Mouse (Mus musculus): ENCODE measurements around the gene Olfr1012. TPM values are rescaled to one million over a fixed set of nuclear protein-coding genes. Genes with fewer than 3 reads are reported as not detected.

Olfr1012 gene
- not detected for polyA plus RNA-seq (2014; fragmentation: Illumina TruSeq; extraction: RNeasy Lipid Tissue Mini Kit (QIAGEN cat#74804); ENCODE audit: insufficient read depth, low read depth, low replicate concordance)

GRCm38 (mm10) chr2:85762666-85763065 is at the start of gene Olfr1012:
Gene Olfr1012 (minus strand): TSS chr2:85762766.

DNA sequence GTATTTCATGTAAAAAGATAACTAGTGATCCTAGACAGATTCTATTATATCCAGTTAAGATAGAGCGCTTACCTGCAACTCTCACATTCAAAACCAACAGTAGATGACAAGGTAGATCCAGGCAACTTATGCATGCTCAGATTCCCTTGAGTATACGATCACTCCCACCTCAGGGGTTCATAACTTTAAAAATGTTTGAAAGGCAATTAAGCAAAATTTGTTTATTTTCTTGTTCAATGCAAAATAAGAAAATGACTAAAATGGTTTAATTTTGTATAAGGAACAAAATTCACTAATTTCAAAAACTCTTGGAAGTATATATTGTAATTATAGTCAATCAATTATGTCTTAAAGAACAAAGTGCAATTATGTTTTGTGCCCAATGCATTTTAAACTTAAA is 39.9 kb upstream of the Olfr1012 start, which contains the start of gene Olfr1016:
Olfr1016 (minus strand) TSS at position 101 of the 400 bp plus-strand sequence.

GRCm38 (mm10) chr2:85781717-85782116 is 19.2 kb upstream of the Olfr1012 start, which contains the start of gene Olfr1015:
Gene Olfr1015 (plus strand): TSS chr2:85782017.

GRCm38 (mm10) chr2:85772413-85772812 is 9.8 kb upstream of the Olfr1012 start, which contains the start of gene Olfr1014:
Gene Olfr1014 (plus strand): TSS chr2:85772713.

DNA sequence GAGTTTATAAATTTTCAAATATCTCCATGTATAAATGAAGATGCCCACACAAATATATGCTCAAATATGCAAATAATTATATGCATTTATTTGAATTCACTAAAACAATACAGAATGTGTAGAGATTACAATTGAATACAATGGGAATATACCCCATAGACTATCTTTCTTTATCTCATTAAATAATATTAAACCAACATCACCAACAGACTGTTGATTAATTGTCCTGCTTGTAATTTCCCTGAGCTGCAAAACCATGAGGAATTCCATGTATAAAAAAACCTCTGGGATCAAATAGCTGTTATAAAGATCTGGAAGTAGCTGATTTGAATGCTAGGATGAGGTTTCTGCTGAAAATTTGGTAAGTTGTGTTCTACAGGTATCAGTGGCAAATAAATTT is 4.2 kb upstream of the Olfr1012 start, which contains the start of gene Olfr1013:
Olfr1013 (plus strand) TSS at position 301 of the 400 bp plus-strand sequence.

GRCm38 (mm10) chr2:85715119-85715518 is 47.4 kb downstream of the Olfr1012 start, which contains the start of gene Olfr1009:
Gene Olfr1009 (plus strand): TSS chr2:85715419.

Other genes with a start within 250 kb of the Olfr1012 start
- gene 4833423E24Rik, start 243.7 kb downstream of the Olfr1012 start, polyA plus RNA-seq (2014; fragmentation: Illumina TruSeq; extraction: RNeasy Lipid Tissue Mini Kit (QIAGEN cat#74804); ENCODE audit: insufficient read depth, low read depth, low replicate concordance), result not detected
- not detected for gene Olfr996, start 183.6 kb downstream of the Olfr1012 start, polyA plus RNA-seq (2014; fragmentation: Illumina TruSeq; extraction: RNeasy Lipid Tissue Mini Kit (QIAGEN cat#74804); ENCODE audit: insufficient read depth, low read depth, low replicate concordance)
- not detected for gene Olfr998, start 173.8 kb downstream of the Olfr1012 start, polyA plus RNA-seq (2014; fragmentation: Illumina TruSeq; extraction: RNeasy Lipid Tissue Mini Kit (QIAGEN cat#74804); ENCODE audit: insufficient read depth, low read depth, low replicate concordance)
- gene Olfr1000, start 150.9 kb downstream of the Olfr1012 start, polyA plus RNA-seq (2014; fragmentation: Illumina TruSeq; extraction: RNeasy Lipid Tissue Mini Kit (QIAGEN cat#74804); ENCODE audit: insufficient read depth, low read depth, low replicate concordance), result not detected
- gene Olfr1002, start 112.1 kb downstream of the Olfr1012 start, polyA plus RNA-seq (2014; fragmentation: Illumina TruSeq; extraction: RNeasy Lipid Tissue Mini Kit (QIAGEN cat#74804); ENCODE audit: insufficient read depth, low read depth, low replicate concordance), result not detected
- gene Olfr154, start 98.3 kb downstream of the Olfr1012 start, polyA plus RNA-seq (2014; fragmentation: Illumina TruSeq; extraction: RNeasy Lipid Tissue Mini Kit (QIAGEN cat#74804); ENCODE audit: insufficient read depth, low read depth, low replicate concordance), result not detected
- gene Olfr1006, start 84.0 kb downstream of the Olfr1012 start, polyA plus RNA-seq (2014; fragmentation: Illumina TruSeq; extraction: RNeasy Lipid Tissue Mini Kit (QIAGEN cat#74804); ENCODE audit: insufficient read depth, low read depth, low replicate concordance), result not detected
- not detected for gene Olfr1008, start 73.3 kb downstream of the Olfr1012 start, polyA plus RNA-seq (2014; fragmentation: Illumina TruSeq; extraction: RNeasy Lipid Tissue Mini Kit (QIAGEN cat#74804); ENCODE audit: insufficient read depth, low read depth, low replicate concordance)
- gene Olfr1009, start 47.3 kb downstream of the Olfr1012 start, polyA plus RNA-seq (2014; fragmentation: Illumina TruSeq; extraction: RNeasy Lipid Tissue Mini Kit (QIAGEN cat#74804); ENCODE audit: insufficient read depth, low read depth, low replicate concordance), result not detected
- not detected for gene Olfr1013, start 4.3 kb upstream of the Olfr1012 start, polyA plus RNA-seq (2014; fragmentation: Illumina TruSeq; extraction: RNeasy Lipid Tissue Mini Kit (QIAGEN cat#74804); ENCODE audit: insufficient read depth, low read depth, low replicate concordance)
- not detected for gene Olfr1014, start 9.9 kb upstream of the Olfr1012 start, polyA plus RNA-seq (2014; fragmentation: Illumina TruSeq; extraction: RNeasy Lipid Tissue Mini Kit (QIAGEN cat#74804); ENCODE audit: insufficient read depth, low read depth, low replicate concordance)
- gene Olfr1015, start 19.3 kb upstream of the Olfr1012 start, polyA plus RNA-seq (2014; fragmentation: Illumina TruSeq; extraction: RNeasy Lipid Tissue Mini Kit (QIAGEN cat#74804); ENCODE audit: insufficient read depth, low read depth, low replicate concordance), result not detected
- not detected for gene Olfr1016, start 39.8 kb upstream of the Olfr1012 start, polyA plus RNA-seq (2014; fragmentation: Illumina TruSeq; extraction: RNeasy Lipid Tissue Mini Kit (QIAGEN cat#74804); ENCODE audit: insufficient read depth, low read depth, low replicate concordance)
- gene Olfr1018, start 55.7 kb upstream of the Olfr1012 start, polyA plus RNA-seq (2014; fragmentation: Illumina TruSeq; extraction: RNeasy Lipid Tissue Mini Kit (QIAGEN cat#74804); ENCODE audit: insufficient read depth, low read depth, low replicate concordance), result not detected
- not detected for gene Olfr1019, start 82.7 kb upstream of the Olfr1012 start, polyA plus RNA-seq (2014; fragmentation: Illumina TruSeq; extraction: RNeasy Lipid Tissue Mini Kit (QIAGEN cat#74804); ENCODE audit: insufficient read depth, low read depth, low replicate concordance)
- gene Olfr1020, start 84.3 kb upstream of the Olfr1012 start, polyA plus RNA-seq (2014; fragmentation: Illumina TruSeq; extraction: RNeasy Lipid Tissue Mini Kit (QIAGEN cat#74804); ENCODE audit: insufficient read depth, low read depth, low replicate concordance), result not detected
- gene Olfr1022, start 105.8 kb upstream of the Olfr1012 start, polyA plus RNA-seq (2014; fragmentation: Illumina TruSeq; extraction: RNeasy Lipid Tissue Mini Kit (QIAGEN cat#74804); ENCODE audit: insufficient read depth, low read depth, low replicate concordance), result not detected
- not detected for gene Olfr1023, start 122.9 kb upstream of the Olfr1012 start, polyA plus RNA-seq (2014; fragmentation: Illumina TruSeq; extraction: RNeasy Lipid Tissue Mini Kit (QIAGEN cat#74804); ENCODE audit: insufficient read depth, low read depth, low replicate concordance)
- gene Olfr1024, start 142.3 kb upstream of the Olfr1012 start, polyA plus RNA-seq (2014; fragmentation: Illumina TruSeq; extraction: RNeasy Lipid Tissue Mini Kit (QIAGEN cat#74804); ENCODE audit: insufficient read depth, low read depth, low replicate concordance), result not detected
- gene Olfr1025-ps1, start 152.4 kb upstream of the Olfr1012 start, polyA plus RNA-seq (2014; fragmentation: Illumina TruSeq; extraction: RNeasy Lipid Tissue Mini Kit (QIAGEN cat#74804); ENCODE audit: insufficient read depth, low read depth, low replicate concordance), result not detected
- gene Olfr1026, start 158.8 kb upstream of the Olfr1012 start, polyA plus RNA-seq (2014; fragmentation: Illumina TruSeq; extraction: RNeasy Lipid Tissue Mini Kit (QIAGEN cat#74804); ENCODE audit: insufficient read depth, low read depth, low replicate concordance), result not detected
- not detected for gene Olfr1028, start 187.7 kb upstream of the Olfr1012 start, polyA plus RNA-seq (2014; fragmentation: Illumina TruSeq; extraction: RNeasy Lipid Tissue Mini Kit (QIAGEN cat#74804); ENCODE audit: insufficient read depth, low read depth, low replicate concordance)
- not detected for gene Olfr1029, start 211.1 kb upstream of the Olfr1012 start, polyA plus RNA-seq (2014; fragmentation: Illumina TruSeq; extraction: RNeasy Lipid Tissue Mini Kit (QIAGEN cat#74804); ENCODE audit: insufficient read depth, low read depth, low replicate concordance)
- gene Olfr1030, start 216.5 kb upstream of the Olfr1012 start, polyA plus RNA-seq (2014; fragmentation: Illumina TruSeq; extraction: RNeasy Lipid Tissue Mini Kit (QIAGEN cat#74804); ENCODE audit: insufficient read depth, low read depth, low replicate concordance), result not detected
- not detected for gene Olfr1031, start 227.5 kb upstream of the Olfr1012 start, polyA plus RNA-seq (2014; fragmentation: Illumina TruSeq; extraction: RNeasy Lipid Tissue Mini Kit (QIAGEN cat#74804); ENCODE audit: insufficient read depth, low read depth, low replicate concordance)
- gene Olfr1032, start 242.8 kb upstream of the Olfr1012 start, polyA plus RNA-seq (2014; fragmentation: Illumina TruSeq; extraction: RNeasy Lipid Tissue Mini Kit (QIAGEN cat#74804); ENCODE audit: insufficient read depth, low read depth, low replicate concordance), result not detected